Mouse (Mus musculus) neural tube, embryonic 15.5 days (tissue): ENCODE data around the gene Agl. TPM values are rescaled to one million over a fixed set of nuclear protein-coding genes. Genes with fewer than 3 reads are reported as not detected.
"Not testable (repeated sequence)": the region's sequence is repeated elsewhere in the genome, so short reads cannot be mapped to it uniquely, and the experiment has no call there.

Source experiments
- ATAC-seq: fragments of 200-750 bp; cut with Nextera tagmentation; 2 replicates; pipeline ENCODE4 v1.8.0; 2017; ENCODE audit warnings: mild to moderate bottlenecking, moderate TSS enrichment, moderate library complexity; ENCODE audit not compliant: low FRiP score
- H3K27ac ChIP-seq: fragments of 300-500 bp; sonication (generic); replicated peaks from 2 replicates; pipeline ENCODE4 v1.5.1; 2015; ENCODE audit warnings: mild to moderate bottlenecking, inconsistent platforms
- H3K27me3 ChIP-seq: fragments of 300-500 bp; sonication (generic); replicated peaks from 2 replicates; pipeline ENCODE4 v1.6.1; 2015; ENCODE audit warnings: inconsistent platforms
- H3K36me3 ChIP-seq: fragments of 300-500 bp; sonication (generic); 2 replicates; pipeline ENCODE4 v1.6.1; 2015; ENCODE audit warnings: inconsistent platforms
- H3K4me1 ChIP-seq: fragments of 300-500 bp; sonication (generic); 2 replicates; pipeline ENCODE4 v1.6.1; 2015; ENCODE audit warnings: inconsistent platforms
- H3K4me2 ChIP-seq: fragments of 300-500 bp; sonication (generic); 2 replicates; pipeline ENCODE4 v1.6.1; 2015; ENCODE audit warnings: inconsistent platforms, mild to moderate bottlenecking, moderate library complexity
- H3K4me3 ChIP-seq: fragments of 300-500 bp; sonication (generic); replicated peaks from 2 replicates; pipeline ENCODE4 v1.5.1; 2015; ENCODE audit warnings: mild to moderate bottlenecking, inconsistent platforms
- H3K9ac ChIP-seq: fragments of 300-500 bp; sonication (generic); replicated peaks from 2 replicates; pipeline ENCODE4 v1.6.1; 2015; ENCODE audit warnings: mild to moderate bottlenecking, inconsistent platforms
- H3K9me3 ChIP-seq: fragments of 300-500 bp; sonication (generic); replicated peaks from 2 replicates; pipeline ENCODE4 v1.6.1; 2016; ENCODE audit warnings: inconsistent platforms
- WGBS: fragments of 180-500 bp; shearing (Covaris S2); methylation state at CpG from one replicate; pipeline ENCODE4 v1.1.7; 2015; ENCODE audit warnings: mixed read lengths; 5-methylcytosine and 5-hydroxymethylcytosine counted together
- polyA plus RNA-seq: library from polyadenylated mRNA; unstranded; fragments of >200 nt; fragmentation: Nextera tagmentation; extraction: Ambion mirVana; gene quantifications from 2 replicates; pipeline ENCODE4 v1.2.1, GENCODE M21; 2015

The Agl gene
- polyA plus RNA-seq, 1 experiment from 2014 or later: 17.0 TPM

DNA sequence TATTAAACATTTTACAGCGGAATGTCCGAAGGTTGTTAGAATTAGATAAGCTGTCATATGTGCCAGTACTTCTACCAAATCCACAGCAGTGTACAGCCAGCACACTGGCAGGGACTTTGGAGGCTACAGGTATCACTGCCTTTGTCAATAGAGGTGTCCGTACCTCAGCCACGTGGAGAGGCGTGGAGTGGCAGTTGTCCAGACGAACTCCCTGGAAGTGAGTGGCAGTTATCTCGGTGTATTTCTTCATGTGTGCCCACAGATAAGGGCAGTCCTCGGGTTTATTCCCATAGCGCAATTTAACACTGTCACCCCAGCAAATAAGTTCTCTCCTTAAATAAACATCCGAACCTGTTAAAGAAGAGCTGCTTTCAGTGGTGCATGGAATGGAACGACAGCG lies 23.7 kb downstream of the Agl start:
- Histone ChIP-seq H3K4me2 (no peak overlapping the region), H3K4me3 (no peak overlapping the region), H3K27me3 (no peaks in the 10 kb centered on the region), H3K9ac (no peak overlapping the region), H3K4me1 (no peaks in the 10 kb centered on the region), H3K27ac (no peak overlapping the region), H3K9me3 (no peaks in the 10 kb centered on the region), H3K36me3 (peaks cover 69% of the 10 kb centered on the region)
- ATAC-seq: no peak
- WGBS: 93% methylated on average over 12 of the region's 12 CpGs

DNA sequence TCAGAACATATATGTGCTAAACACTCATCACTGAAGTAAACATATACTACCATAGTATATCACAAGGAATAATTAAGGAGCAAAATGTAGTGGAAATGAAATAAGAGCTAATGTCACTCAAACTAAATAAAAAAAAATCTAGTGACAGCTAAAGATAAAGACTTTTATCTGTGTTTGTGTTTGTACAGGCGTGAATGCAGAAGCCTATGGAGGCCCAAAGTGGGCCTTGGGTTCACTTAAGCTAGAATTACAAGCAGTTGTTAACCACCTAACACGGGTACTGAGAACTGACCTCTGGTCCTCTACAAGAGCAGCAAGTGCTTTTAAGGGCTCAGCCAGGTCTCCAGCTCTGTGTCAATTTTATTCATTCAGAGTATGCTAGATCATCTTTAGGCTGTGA lies 31.0 kb downstream of the Agl start:
- Histone ChIP-seq H3K4me2 (no peak overlapping the region), H3K9me3 (no peaks in the 10 kb centered on the region), H3K4me1 (no peaks in the 10 kb centered on the region), H3K4me3 (no peak overlapping the region), H3K36me3 (peaks cover 80% of the 10 kb centered on the region), H3K27me3 (no peaks in the 10 kb centered on the region), H3K27ac (no peak overlapping the region), H3K9ac (no peak overlapping the region)
- 81% methylated on average over 2 of the region's 2 CpGs for WGBS
- no peak for ATAC-seq

DNA sequence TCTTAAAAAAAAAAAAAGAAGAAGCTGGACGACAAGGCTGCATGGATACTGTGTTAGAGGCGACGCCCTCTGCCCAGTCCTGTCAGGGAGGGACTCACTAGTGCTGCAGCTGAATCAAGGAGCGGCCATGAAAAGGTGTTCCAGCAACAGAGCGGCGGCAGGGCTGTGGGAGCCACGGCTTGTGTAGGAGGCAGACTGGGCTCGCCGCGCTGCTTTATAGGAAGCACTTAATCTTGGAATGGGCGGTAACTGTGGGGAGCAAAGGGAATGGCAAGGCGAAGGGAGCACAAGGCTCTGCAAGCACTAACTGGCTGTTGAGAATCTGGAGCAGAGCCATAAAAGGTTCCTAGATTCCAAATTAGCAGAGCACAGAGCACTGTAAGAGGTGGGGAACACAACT lies 34.1 kb downstream of the Agl start:
- ATAC-seq: no peak

DNA sequence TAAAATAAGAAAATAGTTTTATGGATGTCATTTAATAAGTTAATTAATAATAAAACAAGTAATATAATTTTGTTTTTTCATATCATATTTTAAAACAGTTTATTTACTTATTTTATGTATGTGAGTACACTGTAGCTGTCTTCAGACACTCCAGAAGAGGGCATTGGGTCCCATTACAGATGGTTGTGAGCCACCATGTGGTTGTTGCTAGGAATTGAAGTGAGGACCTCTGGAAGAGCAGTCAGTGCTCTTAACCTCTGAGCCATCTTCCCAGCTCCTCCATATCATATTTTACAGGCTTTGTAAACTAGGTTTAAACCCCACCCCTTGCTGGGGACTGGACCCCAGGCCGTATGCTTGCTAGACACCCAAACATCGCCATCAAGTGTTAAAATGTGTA lies 36.4 kb downstream of the Agl start:
- no peak for ATAC-seq
- Histone ChIP-seq H3K4me1 (no peaks in the 10 kb centered on the region), H3K9ac (no peak overlapping the region), H3K27ac (no peak overlapping the region), H3K9me3 (no peaks in the 10 kb centered on the region), H3K4me3 (no peak overlapping the region), H3K27me3 (no peaks in the 10 kb centered on the region), H3K4me2 (no peak overlapping the region), H3K36me3 (peaks cover 62% of the 10 kb centered on the region)
- WGBS: 92% methylated on average over 2 of the region's 2 CpGs

More for the DNA sequence above, 34.1 kb downstream of the Agl start:
- Histone ChIP-seq H3K27ac (no peak overlapping the region), H3K4me2 (no peak overlapping the region), H3K9ac (no peak overlapping the region), H3K9me3 (no peaks in the 10 kb centered on the region), H3K36me3 (peaks cover 69% of the 10 kb centered on the region), H3K4me3 (no peak overlapping the region), H3K4me1 (no peaks in the 10 kb centered on the region), H3K27me3 (no peaks in the 10 kb centered on the region)
- 87% methylated on average over 12 of the region's 12 CpGs for WGBS

DNA sequence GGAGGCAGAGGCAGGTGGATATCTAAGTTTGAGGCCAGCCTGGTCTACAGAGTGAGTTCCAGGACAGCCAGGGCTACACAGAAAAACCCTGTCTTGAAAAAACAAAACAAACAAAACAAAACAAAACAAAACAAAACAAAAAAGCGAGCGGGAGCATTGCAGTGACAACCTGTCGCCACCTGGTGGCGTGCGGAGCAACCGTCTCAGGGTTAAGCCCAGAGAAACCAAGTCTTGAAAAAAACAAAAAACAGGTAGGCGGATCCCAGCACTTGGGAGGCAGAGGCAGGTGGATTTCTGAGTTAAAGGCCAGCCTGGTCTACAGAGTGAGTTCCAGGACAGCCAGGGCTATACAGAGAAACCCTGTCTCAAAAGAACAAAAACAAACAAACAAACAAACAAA lies 41.0 kb downstream of the Agl start:
- ATAC-seq: not testable (repeated sequence)
- WGBS: 89% methylated on average over 7 of the region's 7 CpGs

DNA sequence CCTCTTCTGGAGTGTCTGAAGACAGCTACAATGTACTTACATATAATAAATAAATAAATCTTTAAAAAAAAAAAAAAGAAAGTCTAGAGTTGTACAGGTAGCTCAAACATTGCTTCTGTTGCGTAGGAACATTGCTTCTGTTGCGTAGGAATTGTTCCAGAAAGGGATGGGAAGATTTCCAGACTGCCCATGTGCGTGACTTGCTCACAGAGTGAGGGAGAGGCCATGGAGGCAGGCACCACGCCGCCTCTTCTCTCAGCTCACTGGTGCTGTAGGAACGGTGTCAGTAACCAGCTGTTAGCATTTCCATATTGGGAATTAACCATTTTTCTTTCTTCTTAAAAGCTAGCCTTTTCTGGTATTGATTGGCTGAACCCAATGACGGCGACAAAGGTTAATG lies 55.1 kb downstream of the Agl start:
- Histone ChIP-seq H3K4me3 (no peak overlapping the region), H3K27me3 (no peaks in the 10 kb centered on the region), H3K4me2 (no peak overlapping the region), H3K4me1 (no peaks in the 10 kb centered on the region), H3K9ac (no peak overlapping the region), H3K27ac (no peak overlapping the region), H3K36me3 (peaks cover 48% of the 10 kb centered on the region), H3K9me3 (no peaks in the 10 kb centered on the region)
- 94% methylated on average over 8 of the region's 8 CpGs for WGBS
- ATAC-seq: no peak

More for the DNA sequence above, 41.0 kb downstream of the Agl start:
- H3K9me3 ChIP-seq, H3K4me3 ChIP-seq, H3K9ac ChIP-seq, H3K4me1 ChIP-seq, H3K27ac ChIP-seq, H3K27me3 ChIP-seq, H3K4me2 ChIP-seq: not testable (repeated sequence)
- peaks cover 36% of the 10 kb centered on the region for H3K36me3 ChIP-seq

DNA sequence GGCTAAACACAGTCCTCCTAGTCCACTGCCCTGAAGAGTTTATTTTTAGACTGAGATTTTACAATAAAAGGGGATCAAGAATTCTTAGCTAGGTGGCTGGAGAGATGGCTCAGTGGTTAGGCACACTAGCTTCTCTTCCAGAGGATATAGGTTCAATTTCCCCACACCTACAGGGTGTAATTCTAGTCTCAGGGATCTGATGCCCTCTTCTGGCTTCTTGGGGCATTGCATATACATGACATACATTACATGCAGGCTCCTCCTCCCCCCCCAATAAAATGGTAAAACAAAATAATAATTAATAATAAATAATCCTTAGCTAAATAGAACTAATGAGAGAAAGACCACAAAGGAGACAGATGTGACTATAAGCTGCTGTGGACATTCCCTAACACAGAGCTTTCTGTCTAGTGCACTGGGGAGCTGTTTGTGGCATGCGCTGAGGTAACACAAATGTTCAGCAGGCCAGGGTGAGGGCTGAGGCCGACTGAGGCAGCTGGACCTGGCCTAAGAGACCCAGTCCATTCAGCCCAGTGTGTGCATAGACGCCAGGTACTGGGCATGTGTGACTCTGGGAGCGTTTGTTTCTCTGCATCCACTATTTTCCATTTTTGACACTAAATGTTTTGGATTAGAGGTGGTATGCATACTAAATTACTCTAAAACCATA lies 56.6 kb downstream of the Agl start:
- peaks cover 35% of the 10 kb centered on the region for H3K36me3 ChIP-seq
- H3K4me2 ChIP-seq: no peak overlapping the region
- H3K27ac ChIP-seq: no peak overlapping the region
- no peaks in the 10 kb centered on the region for H3K27me3 ChIP-seq
- no peaks in the 10 kb centered on the region for H3K9me3 ChIP-seq
- H3K9ac ChIP-seq: no peak overlapping the region
- WGBS: 86% methylated on average over 4 of the region's 4 CpGs
- no peak overlapping the region for H3K4me3 ChIP-seq
- ATAC-seq: no peak; the same call in 1 of the 2 replicates
- H3K4me1 ChIP-seq: no peaks in the 10 kb centered on the region

DNA sequence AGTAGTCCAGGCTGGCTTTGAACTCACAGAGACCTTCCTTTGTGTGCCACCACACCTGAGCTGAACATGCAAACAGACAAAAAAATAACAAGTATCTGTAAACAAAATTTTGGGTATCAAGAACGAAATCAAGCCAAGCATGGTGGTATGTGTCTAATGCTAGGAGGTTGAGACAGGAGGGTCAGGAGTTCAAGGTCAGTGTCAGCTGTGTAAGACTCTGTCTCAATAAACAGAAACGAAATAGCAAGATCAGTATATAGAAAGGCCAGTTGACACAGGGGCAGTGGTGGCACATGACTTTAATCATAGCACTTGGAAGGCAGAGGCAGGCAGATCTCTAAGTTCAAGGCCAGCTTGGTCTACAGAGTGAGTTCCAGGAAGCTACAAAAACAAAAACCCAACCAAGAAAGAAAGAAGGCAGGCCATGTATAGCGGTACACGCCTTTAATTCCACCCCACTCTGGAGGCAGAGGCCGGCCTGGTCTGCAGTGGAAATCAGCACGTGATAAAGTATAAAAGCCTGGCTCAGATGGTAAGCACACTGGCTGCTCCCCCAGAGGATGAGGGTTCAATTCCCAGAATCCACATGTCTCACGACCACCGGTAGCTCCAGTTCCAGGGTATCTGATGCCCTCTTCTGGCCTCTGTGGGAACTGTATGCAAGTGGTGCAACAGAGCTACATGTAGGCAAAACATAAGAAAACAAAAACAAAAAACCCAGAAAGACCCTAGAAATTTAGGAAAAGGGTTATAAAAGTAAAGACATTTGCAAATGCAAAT lies 59.4 kb downstream of the Agl start:
- no peaks in the 10 kb centered on the region for H3K4me1 ChIP-seq
- no peak overlapping the region for H3K9ac ChIP-seq
- no peak overlapping the region for H3K4me2 ChIP-seq
- H3K9me3 ChIP-seq: no peaks in the 10 kb centered on the region
- no peak overlapping the region for H3K4me3 ChIP-seq
- WGBS: 53% methylated on average over 8 of the region's 8 CpGs
- peaks cover 43% of the 10 kb centered on the region for H3K36me3 ChIP-seq
- peak; percentile 35; the same call in 1 of the 2 replicates for ATAC-seq
- no peak overlapping the region for H3K27ac ChIP-seq
- no peaks in the 10 kb centered on the region for H3K27me3 ChIP-seq

DNA sequence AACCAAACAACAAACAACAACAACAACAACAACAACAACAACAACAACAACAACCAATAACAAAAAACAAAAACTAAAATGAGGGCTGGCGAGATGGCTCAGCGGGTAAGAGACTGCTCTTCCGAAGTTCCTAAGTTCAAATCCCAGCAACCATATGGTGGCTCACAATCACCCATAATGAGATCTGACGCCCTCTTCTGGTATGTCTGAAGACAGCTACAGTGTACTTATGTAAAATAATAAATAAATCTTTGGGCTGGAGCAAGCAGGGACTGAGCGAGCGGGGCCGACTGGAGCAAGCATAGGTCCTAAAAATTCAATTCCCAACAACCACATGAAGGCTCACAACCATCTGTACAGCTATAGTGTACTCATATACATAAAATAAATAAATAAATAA lies 60.3 kb downstream of the Agl start:
- H3K9ac ChIP-seq, H3K27me3 ChIP-seq, H3K4me1 ChIP-seq, ATAC-seq, H3K4me3 ChIP-seq, H3K27ac ChIP-seq, H3K9me3 ChIP-seq, H3K4me2 ChIP-seq: not testable (repeated sequence)
- 84% methylated on average over 7 of the region's 7 CpGs for WGBS
- H3K36me3 ChIP-seq: peaks cover 44% of the 10 kb centered on the region

DNA sequence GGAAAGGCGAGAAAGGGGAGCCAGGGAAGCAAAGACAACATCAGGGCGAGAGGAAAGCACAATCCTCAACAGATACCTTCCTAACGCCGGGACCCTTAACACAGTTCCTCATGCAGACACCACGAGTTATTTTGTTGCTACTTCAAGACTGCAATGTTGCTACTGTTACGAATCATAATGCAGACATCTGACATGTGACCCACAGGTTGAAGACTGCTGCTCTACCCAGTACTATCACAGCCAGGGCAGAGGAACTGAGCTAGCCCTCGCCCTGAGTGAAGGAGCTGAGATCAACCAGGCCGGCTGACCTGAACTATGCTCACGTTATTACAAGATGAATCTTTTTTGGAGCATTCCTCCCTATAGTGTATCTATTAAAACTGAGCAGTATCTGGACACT lies 67.0 kb downstream of the Agl start:
- Histone ChIP-seq H3K4me2 (no peak overlapping the region), H3K4me3 (no peak overlapping the region), H3K36me3 (peaks cover 20% of the 10 kb centered on the region), H3K27me3 (no peaks in the 10 kb centered on the region), H3K4me1 (no peaks in the 10 kb centered on the region), H3K27ac (no peak overlapping the region), H3K9me3 (no peaks in the 10 kb centered on the region), H3K9ac (no peak overlapping the region)
- no peak for ATAC-seq
- 90% methylated on average over 9 of the region's 9 CpGs for WGBS

DNA sequence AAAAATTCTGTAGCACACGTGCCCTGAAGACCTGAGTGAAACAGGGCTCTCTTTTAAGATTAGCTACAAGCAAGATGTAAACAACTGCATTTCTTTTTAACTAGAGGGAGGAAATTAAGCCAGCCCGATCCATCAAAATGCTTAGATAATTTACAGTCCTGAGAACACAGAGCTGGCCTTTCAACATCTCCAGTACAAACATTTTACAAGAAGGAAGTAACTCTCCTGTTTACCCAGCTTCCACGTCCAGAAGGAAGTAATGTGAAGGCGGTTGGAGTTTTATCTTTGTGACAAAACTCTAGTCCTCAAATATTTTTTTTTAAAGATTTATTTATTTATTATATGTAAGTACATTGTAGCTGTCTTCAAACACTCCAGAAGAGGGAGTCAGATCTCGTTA lies 67.9 kb downstream of the Agl start:
- 90% methylated on average over 5 of the region's 5 CpGs for WGBS
- H3K9ac ChIP-seq: no peak overlapping the region
- no peak for ATAC-seq

DNA sequence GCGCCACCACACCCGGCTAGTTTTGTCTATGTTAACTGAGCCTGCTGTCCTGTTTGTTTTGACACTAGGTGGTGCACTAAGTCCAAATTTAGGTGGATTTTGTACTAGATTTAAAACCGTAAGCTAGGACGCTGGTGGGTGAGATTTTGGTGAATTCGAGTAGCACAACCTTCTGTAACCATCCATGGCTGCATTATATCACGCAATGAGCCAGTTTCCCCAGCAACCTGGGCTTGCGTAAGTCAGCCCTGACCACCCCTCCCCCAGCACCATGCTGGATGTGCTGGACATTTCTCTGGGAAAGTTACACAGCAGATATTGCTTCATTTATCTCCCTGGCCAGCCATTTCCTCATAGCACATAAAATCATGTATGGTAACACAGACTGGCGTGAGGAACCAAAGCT lies 70.6 kb downstream of the Agl start:
- H3K9me3 ChIP-seq: no peaks in the 10 kb centered on the region
- no peak overlapping the region for H3K4me3 ChIP-seq
- H3K27me3 ChIP-seq: no peaks in the 10 kb centered on the region
- no peak overlapping the region for H3K4me2 ChIP-seq
- no peak for ATAC-seq
- H3K9ac ChIP-seq: no peak overlapping the region
- WGBS: 72% methylated on average over 8 of the region's 8 CpGs
- no peaks in the 10 kb centered on the region for H3K36me3 ChIP-seq
- no peak overlapping the region for H3K27ac ChIP-seq
- no peaks in the 10 kb centered on the region for H3K4me1 ChIP-seq

More for the DNA sequence above, 67.9 kb downstream of the Agl start:
- Histone ChIP-seq H3K36me3 (peaks cover 15% of the 10 kb centered on the region), H3K4me1 (no peaks in the 10 kb centered on the region), H3K4me2 (no peak overlapping the region), H3K27ac (no peak overlapping the region), H3K9me3 (no peaks in the 10 kb centered on the region), H3K27me3 (no peaks in the 10 kb centered on the region), H3K4me3 (no peak overlapping the region)
